Mouse (Mus musculus): ENCODE results near the gene Ankrd1. TPM values are rescaled to one million over a fixed set of nuclear protein-coding genes. Genes with fewer than 3 reads are reported as not detected.

Gene Ankrd1
- polyA plus RNA-seq, 1 experiment from 2014 or later = 0.14 TPM

GRCm38 (mm10) chr19:36119219-36119618 lies 680 bp downstream of the Ankrd1 start:
- no peaks in the 10 kb centered on the region for H3K36me3 ChIP-seq (ENCODE audit: control insufficient read depth, insufficient read depth)
- H3K9ac ChIP-seq (ENCODE audit: low read depth, low read length) = no peak overlapping the region
- H3K9me3 ChIP-seq (replicated peaks; ENCODE audit: control insufficient read depth, low read length) = no peaks in the 10 kb centered on the region
- no peak overlapping the region for H3K4me3 ChIP-seq (ENCODE audit: low read depth, low read length)
- no peak overlapping the region for H3K27ac ChIP-seq (ENCODE audit: low read length)
- no peak for ATAC-seq (ENCODE audit: low read depth)
- H3K27me3 ChIP-seq (ENCODE audit: control insufficient read depth, insufficient read depth, low read depth, low read length) = no peaks in the 10 kb centered on the region
- WGBS (ENCODE audit: insufficient replicate concordance) = 81% methylated on average over 8 of the region's 8 CpGs
- H3K4me2 ChIP-seq (ENCODE audit: low read depth, low read length) = no peak overlapping the region
- H3K4me1 ChIP-seq (ENCODE audit: control insufficient read depth, low read depth, low read length) = no peaks in the 10 kb centered on the region

- no peak overlapping the region for H3K4me2 ChIP-seq (ENCODE audit: low read depth, low read length)
- 68% methylated on average over 4 of the region's 4 CpGs for WGBS (ENCODE audit: insufficient replicate concordance)
Observed at GRCm38 (mm10) chr19:36116185-36116584, 3.7 kb downstream of the Ankrd1 start.

GRCm38 (mm10) chr19:36112007-36112406 lies 7.9 kb downstream of the Ankrd1 start:
- Histone ChIP-seq H3K27me3 (ENCODE audit: control insufficient read depth, insufficient read depth, low read depth, low read length) (no peaks in the 10 kb centered on the region), H3K36me3 (ENCODE audit: control insufficient read depth, insufficient read depth) (no peaks in the 10 kb centered on the region), H3K4me1 (ENCODE audit: control insufficient read depth, low read depth, low read length) (no peaks in the 10 kb centered on the region), H3K9me3 (replicated peaks; ENCODE audit: control insufficient read depth, low read length) (no peaks in the 10 kb centered on the region), H3K4me3 (ENCODE audit: low read depth, low read length) (no peak overlapping the region), H3K9ac (ENCODE audit: low read depth, low read length) (no peak overlapping the region), H3K4me2 (ENCODE audit: low read depth, low read length) (no peak overlapping the region), H3K27ac (ENCODE audit: low read length) (no peak overlapping the region)
- 58% methylated on average over 17 of the region's 17 CpGs for WGBS (ENCODE audit: insufficient replicate concordance)
- ATAC-seq (ENCODE audit: low read depth) = no peak

More at GRCm38 (mm10) chr19:36116185-36116584, 3.7 kb downstream of the Ankrd1 start:
- H3K4me3 ChIP-seq (ENCODE audit: low read depth, low read length) = no peak overlapping the region
- H3K9ac ChIP-seq (ENCODE audit: low read depth, low read length) = no peak overlapping the region
- H3K27me3 ChIP-seq (ENCODE audit: control insufficient read depth, insufficient read depth, low read depth, low read length) = no peaks in the 10 kb centered on the region
- no peak for ATAC-seq (ENCODE audit: low read depth)
- no peaks in the 10 kb centered on the region for H3K9me3 ChIP-seq (replicated peaks; ENCODE audit: control insufficient read depth, low read length)
- H3K4me1 ChIP-seq (ENCODE audit: control insufficient read depth, low read depth, low read length) = no peaks in the 10 kb centered on the region
- H3K27ac ChIP-seq (ENCODE audit: low read length) = no peak overlapping the region
- H3K36me3 ChIP-seq (ENCODE audit: control insufficient read depth, insufficient read depth) = no peaks in the 10 kb centered on the region

- no peaks in the 10 kb centered on the region for H3K4me1 ChIP-seq (ENCODE audit: control insufficient read depth, low read depth, low read length)
- 30% methylated on average over 7 of the region's 7 CpGs for WGBS (ENCODE audit: insufficient replicate concordance)
- ATAC-seq (ENCODE audit: low read depth) = no peak
Observed at GRCm38 (mm10) chr19:36111054-36111895, 8.6 kb downstream of the Ankrd1 start.

GRCm38 (mm10) chr19:36110465-36110864 lies 9.4 kb downstream of the Ankrd1 start:
- H3K36me3 ChIP-seq (ENCODE audit: control insufficient read depth, insufficient read depth) = no peaks in the 10 kb centered on the region
- no peaks in the 10 kb centered on the region for H3K4me1 ChIP-seq (ENCODE audit: control insufficient read depth, low read depth, low read length)
- no peak overlapping the region for H3K4me2 ChIP-seq (ENCODE audit: low read depth, low read length)
- H3K4me3 ChIP-seq (ENCODE audit: low read depth, low read length) = no peak overlapping the region
- no peaks in the 10 kb centered on the region for H3K9me3 ChIP-seq (replicated peaks; ENCODE audit: control insufficient read depth, low read length)
- WGBS (ENCODE audit: insufficient replicate concordance) = 40% methylated on average over 7 of the region's 7 CpGs
- no peak overlapping the region for H3K9ac ChIP-seq (ENCODE audit: low read depth, low read length)
- H3K27ac ChIP-seq (ENCODE audit: low read length) = no peak overlapping the region
- no peak for ATAC-seq (ENCODE audit: low read depth)
- no peaks in the 10 kb centered on the region for H3K27me3 ChIP-seq (ENCODE audit: control insufficient read depth, insufficient read depth, low read depth, low read length)

More at GRCm38 (mm10) chr19:36111054-36111895, 8.6 kb downstream of the Ankrd1 start:
- Histone ChIP-seq H3K27ac (ENCODE audit: low read length) (no peak overlapping the region), H3K4me3 (ENCODE audit: low read depth, low read length) (no peak overlapping the region), H3K9ac (ENCODE audit: low read depth, low read length) (no peak overlapping the region), H3K4me2 (ENCODE audit: low read depth, low read length) (no peak overlapping the region), H3K9me3 (replicated peaks; ENCODE audit: control insufficient read depth, low read length) (no peaks in the 10 kb centered on the region), H3K36me3 (ENCODE audit: control insufficient read depth, insufficient read depth) (no peaks in the 10 kb centered on the region), H3K27me3 (ENCODE audit: control insufficient read depth, insufficient read depth, low read depth, low read length) (no peaks in the 10 kb centered on the region)

- Histone ChIP-seq H3K9ac (ENCODE audit: low read depth, low read length) (no peak overlapping the region), H3K9me3 (replicated peaks; ENCODE audit: control insufficient read depth, low read length) (no peaks in the 10 kb centered on the region), H3K4me3 (ENCODE audit: low read depth, low read length) (no peak overlapping the region), H3K4me2 (ENCODE audit: low read depth, low read length) (no peak overlapping the region), H3K27ac (ENCODE audit: low read length) (no peak overlapping the region), H3K27me3 (ENCODE audit: control insufficient read depth, insufficient read depth, low read depth, low read length) (no peaks in the 10 kb centered on the region), H3K4me1 (ENCODE audit: control insufficient read depth, low read depth, low read length) (no peaks in the 10 kb centered on the region), H3K36me3 (ENCODE audit: control insufficient read depth, insufficient read depth) (no peaks in the 10 kb centered on the region)
- no peak for ATAC-seq (ENCODE audit: low read depth)
- WGBS (ENCODE audit: insufficient replicate concordance) = 77% methylated on average over 26 of the region's 26 CpGs
Observed at GRCm38 (mm10) chr19:36109318-36109944, 10.5 kb downstream of the Ankrd1 start.

- 47% methylated on average over 5 of the region's 5 CpGs for WGBS (ENCODE audit: insufficient replicate concordance)
- Histone ChIP-seq H3K4me1 (ENCODE audit: control insufficient read depth, low read depth, low read length) (no peaks in the 10 kb centered on the region), H3K36me3 (ENCODE audit: control insufficient read depth, insufficient read depth) (peaks cover 3% of the 10 kb centered on the region)
Observed at GRCm38 (mm10) chr19:36103909-36104308, 16.0 kb downstream of the Ankrd1 start.

GRCm38 (mm10) chr19:36098916-36099315 lies 21.0 kb downstream of the Ankrd1 start:
- Histone ChIP-seq H3K4me2 (ENCODE audit: low read depth, low read length) (no peak overlapping the region), H3K9ac (ENCODE audit: low read depth, low read length) (no peak overlapping the region), H3K27ac (ENCODE audit: low read length) (no peak overlapping the region), H3K27me3 (ENCODE audit: control insufficient read depth, insufficient read depth, low read depth, low read length) (no peaks in the 10 kb centered on the region), H3K9me3 (replicated peaks; ENCODE audit: control insufficient read depth, low read length) (no peaks in the 10 kb centered on the region), H3K36me3 (ENCODE audit: control insufficient read depth, insufficient read depth) (peaks cover 3% of the 10 kb centered on the region), H3K4me3 (ENCODE audit: low read depth, low read length) (no peak overlapping the region), H3K4me1 (ENCODE audit: control insufficient read depth, low read depth, low read length) (no peaks in the 10 kb centered on the region)
- 83% methylated on average over 7 of the region's 7 CpGs for WGBS (ENCODE audit: insufficient replicate concordance)
- ATAC-seq (ENCODE audit: low read depth) = no peak

More at GRCm38 (mm10) chr19:36103909-36104308, 16.0 kb downstream of the Ankrd1 start:
- no peak for ATAC-seq (ENCODE audit: low read depth)
- Histone ChIP-seq H3K4me3 (ENCODE audit: low read depth, low read length) (no peak overlapping the region), H3K9ac (ENCODE audit: low read depth, low read length) (no peak overlapping the region), H3K27ac (ENCODE audit: low read length) (no peak overlapping the region), H3K4me2 (ENCODE audit: low read depth, low read length) (no peak overlapping the region), H3K27me3 (ENCODE audit: control insufficient read depth, insufficient read depth, low read depth, low read length) (no peaks in the 10 kb centered on the region), H3K9me3 (replicated peaks; ENCODE audit: control insufficient read depth, low read length) (no peaks in the 10 kb centered on the region)

GRCm38 (mm10) chr19:36098265-36098664 lies 21.6 kb downstream of the Ankrd1 start:
- H3K27ac ChIP-seq (ENCODE audit: low read length) = no peak overlapping the region
- H3K4me3 ChIP-seq (ENCODE audit: low read depth, low read length) = no peak overlapping the region
- H3K9me3 ChIP-seq (replicated peaks; ENCODE audit: control insufficient read depth, low read length) = no peaks in the 10 kb centered on the region
- peaks cover 3% of the 10 kb centered on the region for H3K36me3 ChIP-seq (ENCODE audit: control insufficient read depth, insufficient read depth)
- no peak for ATAC-seq (ENCODE audit: low read depth)
- no peak overlapping the region for H3K9ac ChIP-seq (ENCODE audit: low read depth, low read length)
- WGBS (ENCODE audit: insufficient replicate concordance) = 76% methylated on average over 1 of the region's 1 CpGs
- H3K4me2 ChIP-seq (ENCODE audit: low read depth, low read length) = no peak overlapping the region
- H3K27me3 ChIP-seq (ENCODE audit: control insufficient read depth, insufficient read depth, low read depth, low read length) = no peaks in the 10 kb centered on the region
- no peaks in the 10 kb centered on the region for H3K4me1 ChIP-seq (ENCODE audit: control insufficient read depth, low read depth, low read length)

Data from liver, embryonic 16.5 days (tissue).